Mouse (Mus musculus) heart, postnatal 25 days (tissue): ENCODE data around the gene Gm3029. TPM values are rescaled to one million over a fixed set of nuclear protein-coding genes. Genes with fewer than 3 reads are reported as not detected.
"Not testable (repeated sequence)": the region's sequence is repeated elsewhere in the genome, so short reads cannot be mapped to it uniquely, and the experiment has no call there.

Experiments used
- DNase-seq: peaks from one replicate; pipeline ENCODE4 v3.0.0; 2022; ENCODE audit warnings: low spot score
- intact Hi-C: fragments of 180-260 bp; cut with DNase I; formaldehyde crosslinking; loops from one replicate; pipeline ENCODE4 v1.15.1; 2025
- total RNA-seq, 2 experiments: library from RNA; stranded (reverse); gene quantifications; 2 replicates each; pipeline ENCODE4 v1.2.3; 2021

Gene Gm3029
- not detected for total RNA-seq

DNA sequence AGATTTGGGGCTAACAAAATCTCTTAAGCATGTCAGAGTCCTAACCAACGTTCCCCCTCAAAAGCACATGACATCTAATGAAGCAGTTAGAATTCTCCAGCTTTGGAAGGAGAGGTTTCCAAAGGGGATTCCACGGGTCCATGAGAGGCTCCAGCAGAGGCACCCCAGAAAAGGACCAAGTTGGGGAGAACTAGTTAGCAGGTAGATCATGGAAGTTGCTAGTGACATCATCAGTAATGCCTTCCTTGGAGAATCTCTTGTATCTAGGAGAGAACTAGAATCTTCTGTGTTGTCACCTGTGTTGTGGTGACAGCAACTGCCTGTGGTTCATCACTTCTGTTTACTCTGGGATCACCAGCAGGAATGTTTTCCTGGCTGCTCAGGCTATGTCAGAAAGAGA is at the start of gene Gm3029:
Gene Gm3029, plus strand, starts transcription at position 301 of the 400 bp plus-strand sequence.
- intact Hi-C loops, DNase-seq: not testable (repeated sequence)

- DNase-seq, intact Hi-C loops: not testable (repeated sequence)
These were observed 47.7 kb upstream of the Gm3029 start, which contains the start of gene Gm2916 for GRCm38 (mm10) chr14:3883872-3884271. Gene Gm2916 (plus strand): TSS chr14:3884172.

- intact Hi-C loops = not testable (repeated sequence)
These were observed 31.7 kb downstream of the Gm3029 start, which contains the start of gene Gm3095 for GRCm38 (mm10) chr14:3963247-3963646. Gene Gm3095 (plus strand): TSS chr14:3963547.

More at GRCm38 (mm10) chr14:3963247-3963646, 31.7 kb downstream of the Gm3029 start, which contains the start of gene Gm3095:
- DNase-seq = not testable (repeated sequence)

Other genes with a start within 250 kb of the Gm3029 start
- not detected for gene Gm3043, start 243.0 kb upstream of the Gm3029 start, total RNA-seq
- gene Gm3002, start 121.7 kb upstream of the Gm3029 start, total RNA-seq = under 1 TPM in 1 of 2 experiments, not detected in 1; 0.17 TPM
- gene Gm3033, start 85.5 kb upstream of the Gm3029 start, total RNA-seq = under 1 TPM in 1 of 2 experiments, not detected in 1; 0.20 TPM
- not detected for gene Gm2916, start 47.6 kb upstream of the Gm3029 start, total RNA-seq
- gene Gm3095, start 31.8 kb downstream of the Gm3029 start, total RNA-seq = not detected
- under 1 TPM in 1 of 2 experiments, not detected in 1; 0.20 TPM for gene Gm3099, start 66.6 kb downstream of the Gm3029 start, total RNA-seq
- gene Gm5796, start 92.2 kb downstream of the Gm3029 start, total RNA-seq = under 1 TPM; 0.59 to 0.81 TPM
- gene Gm3115, start 152.4 kb downstream of the Gm3029 start, total RNA-seq = under 1 TPM; 0.13 to 0.17 TPM
- 1 to 10 TPM in 1 of 2 experiments, under 1 TPM in 1; 0.64 to 1.0 TPM for gene Gm8108, start 178.8 kb downstream of the Gm3029 start, total RNA-seq
- not detected for gene Gm3127, start 233.3 kb downstream of the Gm3029 start, total RNA-seq